Mouse (Mus musculus) cerebellum, adult 11-12 months (tissue): Measurements from ENCODE around the gene Spata31d1a.
A peak's percentile ranks its signal among the peaks of the same experiment; 100 is the strongest.

ENCODE experiments used
- DNase-seq: peaks from one replicate; pipeline ENCODE4 v3.0.0; 2022

Gene Spata31d1a

DNA sequence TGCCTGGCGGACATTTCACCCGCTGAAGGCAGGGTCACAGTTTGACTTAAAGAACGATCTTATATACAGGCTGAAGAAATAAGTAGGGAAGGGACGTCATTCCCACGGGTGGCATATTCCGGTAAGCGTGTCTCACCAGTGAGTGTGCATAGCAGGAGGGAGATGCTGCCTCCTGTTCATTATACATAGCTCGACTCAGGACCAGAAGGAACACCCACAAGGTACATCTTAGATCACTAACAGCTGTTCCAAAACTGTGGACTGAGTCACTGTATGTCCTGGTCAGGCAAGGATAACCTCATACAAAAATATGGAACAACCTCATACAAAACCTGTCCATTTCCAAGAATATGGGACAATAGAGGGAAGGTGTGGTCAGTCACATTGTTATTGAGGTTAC is 11.0 kb downstream of the Spata31d1a start:
- DNase-seq = no peak

DNA sequence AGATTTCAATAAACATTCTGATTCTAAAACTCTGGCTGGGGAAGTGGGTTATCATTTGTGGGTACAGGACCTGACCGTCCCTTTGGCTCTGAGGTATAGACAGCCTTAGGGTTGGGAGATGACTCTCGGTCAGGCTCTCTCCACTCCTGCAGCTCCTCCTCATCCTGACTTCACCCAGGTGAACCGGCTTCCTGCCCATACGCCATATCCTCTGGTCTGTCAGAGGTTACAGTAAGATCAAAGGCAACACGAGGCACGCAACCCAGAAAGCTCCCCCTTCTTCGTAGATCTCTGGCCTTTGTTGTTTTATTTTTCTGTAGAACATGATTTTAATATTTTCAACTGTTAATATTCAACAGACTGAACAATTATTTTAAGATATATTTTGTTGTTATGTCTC is 14.3 kb downstream of the Spata31d1a start:
- DNase-seq = no peak

DNA sequence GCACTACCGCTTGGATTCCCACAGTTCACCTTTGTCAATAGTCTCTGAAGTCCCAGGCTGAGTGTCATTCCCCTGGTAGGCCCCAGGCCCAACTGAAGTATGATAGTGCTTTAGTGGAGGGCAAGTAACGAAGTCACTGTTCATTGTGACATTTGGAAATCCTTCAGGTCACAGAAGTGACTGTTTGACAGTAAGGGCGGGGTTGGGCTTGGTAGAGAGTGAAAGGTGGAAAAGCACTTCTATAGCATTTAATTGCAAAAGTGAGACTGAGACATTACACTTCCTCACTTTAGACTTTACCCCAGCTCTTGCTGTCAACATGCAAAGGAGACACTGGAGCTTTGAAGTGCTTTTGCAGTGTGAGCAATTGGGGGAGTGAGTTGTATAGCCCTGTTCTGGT is 16.1 kb downstream of the Spata31d1a start, which contains the start of gene 4921517D22Rik:
Gene 4921517D22Rik (minus strand): TSS at position 101 of the 400 bp plus-strand sequence.
- DNase-seq = no peak

DNA sequence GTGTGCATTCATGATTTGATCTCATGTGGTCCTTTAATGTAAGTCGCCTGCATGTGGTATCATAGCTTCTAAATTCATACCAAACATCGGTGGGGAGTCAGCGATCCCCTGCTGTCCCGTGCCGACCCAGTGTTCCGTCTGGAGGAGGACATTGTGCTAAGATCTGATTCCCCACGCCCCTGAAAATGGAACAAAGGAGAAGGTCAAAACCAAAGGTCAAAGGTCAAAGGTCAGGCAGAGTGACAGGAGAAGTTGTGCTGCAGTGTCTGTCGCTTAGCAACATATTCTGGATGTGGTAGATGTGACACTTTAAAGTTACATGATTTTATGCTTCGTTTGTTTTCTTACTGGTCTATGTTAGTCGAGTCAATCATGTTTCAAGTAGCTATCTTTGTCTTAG is 18.7 kb downstream of the Spata31d1a start:
- DNase-seq = no peak

DNA sequence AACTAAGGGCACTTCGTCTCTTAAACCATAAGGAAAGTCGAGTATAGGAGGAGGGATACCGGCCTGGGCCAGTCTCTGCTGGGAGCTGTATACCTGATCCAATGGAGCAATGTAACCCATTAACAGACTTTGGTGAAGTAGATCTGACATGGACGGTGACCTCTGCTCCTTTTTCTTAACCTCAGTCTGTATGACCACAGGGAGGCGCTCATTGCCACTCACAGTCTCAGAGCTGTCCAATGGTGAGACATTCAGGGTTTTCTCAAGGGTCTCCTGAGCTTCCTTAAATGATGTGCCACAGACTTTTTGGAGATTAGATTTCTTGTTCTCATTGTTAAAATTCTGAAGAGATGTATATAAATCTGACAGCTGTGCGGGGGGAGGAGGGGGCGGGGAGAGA is 19.6 kb downstream of the Spata31d1a start:
- no peak for DNase-seq

DNA sequence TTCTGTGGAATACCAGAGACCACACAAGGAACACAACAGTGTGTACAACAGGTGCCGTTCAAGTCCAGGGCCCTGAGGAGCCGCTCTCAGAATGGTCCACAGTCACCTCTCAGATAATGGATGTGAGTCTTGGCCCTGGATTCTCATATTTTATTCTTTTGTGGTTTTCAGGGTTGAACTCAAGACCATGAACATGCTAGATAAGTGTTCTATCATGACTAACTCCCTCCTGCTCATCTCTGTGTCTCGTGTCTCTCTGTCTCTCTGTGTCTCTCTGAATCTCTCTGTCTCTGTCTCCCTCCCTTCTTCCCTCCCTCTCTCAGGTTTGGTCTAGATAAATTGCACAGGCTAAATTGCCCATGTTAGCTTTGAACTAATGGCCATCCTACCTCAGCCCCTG is 20.3 kb downstream of the Spata31d1a start:
- DNase-seq = no peak

DNA sequence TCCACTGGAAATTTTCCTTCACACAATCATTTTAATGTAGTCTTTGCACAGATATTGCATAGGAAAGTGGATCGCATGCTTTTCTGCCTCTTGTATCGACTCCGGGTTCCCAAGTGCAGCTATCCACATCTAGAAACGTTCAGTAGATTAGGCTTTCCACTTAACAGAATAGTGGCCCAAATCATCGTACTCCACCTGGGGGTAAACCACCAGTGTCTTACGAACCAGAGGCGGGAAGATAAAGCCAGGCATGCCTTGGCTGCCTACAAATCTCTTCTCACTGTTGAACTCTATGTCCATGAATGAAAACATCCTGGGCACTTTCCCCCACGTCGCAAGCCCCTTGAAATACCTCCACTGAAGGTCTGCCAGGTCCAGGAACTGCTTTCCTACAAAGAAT is 20.8 kb downstream of the Spata31d1a start:
- DNase-seq = no peak

DNA sequence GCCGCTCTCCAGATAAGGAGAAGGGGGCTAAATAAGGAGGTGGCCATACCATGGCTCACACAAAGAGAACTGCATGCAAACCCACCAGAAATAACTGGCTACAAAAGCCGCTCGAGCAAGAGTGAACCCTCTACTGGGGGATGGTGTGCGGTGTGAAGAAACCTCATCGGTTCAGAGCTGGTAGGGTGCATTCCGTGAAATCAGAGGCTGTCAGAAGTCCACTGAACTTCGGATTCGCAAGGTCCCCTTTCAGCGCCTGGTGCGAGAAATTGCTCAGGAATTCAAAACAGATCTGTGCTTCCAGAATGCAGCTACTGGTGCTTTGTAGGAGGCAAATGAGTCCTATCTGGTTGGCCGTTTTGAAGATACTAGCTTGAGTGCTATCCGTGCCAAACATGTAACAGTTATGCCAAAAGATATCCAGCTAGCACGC is 21.8 kb downstream of the Spata31d1a start:
- peak; percentile 34 for DNase-seq

DNA sequence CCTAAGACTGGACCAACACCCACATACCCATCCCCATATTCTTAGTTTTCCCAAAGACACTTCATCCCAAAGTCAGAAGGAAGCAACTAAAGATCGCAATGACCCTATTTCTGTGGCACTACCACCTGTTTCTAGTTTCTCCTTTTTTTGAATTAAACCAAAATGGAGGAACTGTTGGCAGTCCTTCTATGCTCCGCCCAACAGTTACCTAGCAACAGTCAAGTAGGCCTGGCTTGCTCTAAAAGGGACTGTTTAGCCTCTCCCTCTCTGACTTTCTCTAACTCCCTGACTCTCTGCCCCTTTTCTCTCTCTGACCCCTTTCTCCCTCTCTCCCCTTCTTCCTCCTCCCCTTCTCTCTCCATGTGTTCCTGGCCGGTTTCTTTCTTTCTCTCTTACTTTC is 24.9 kb downstream of the Spata31d1a start:
- DNase-seq = no peak

DNA sequence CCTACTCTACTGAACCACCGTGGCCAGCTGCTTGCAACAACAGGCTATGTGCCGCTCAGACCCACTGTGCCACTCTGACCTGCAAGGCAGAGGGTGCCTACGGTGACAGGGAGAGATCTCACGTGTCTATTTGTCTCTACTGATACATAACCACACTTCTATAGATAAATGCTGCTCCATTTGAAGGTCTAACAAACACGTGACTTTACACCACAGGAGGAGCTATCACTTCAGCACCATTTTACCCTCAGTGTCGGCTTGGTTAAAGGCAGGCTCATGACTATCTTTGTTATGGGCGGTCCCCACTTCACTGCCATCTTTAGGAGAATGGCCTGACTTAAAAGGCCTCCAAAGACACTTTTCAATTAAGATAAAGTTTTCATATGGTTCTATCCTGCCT is 27.5 kb downstream of the Spata31d1a start:
- DNase-seq = no peak

DNA sequence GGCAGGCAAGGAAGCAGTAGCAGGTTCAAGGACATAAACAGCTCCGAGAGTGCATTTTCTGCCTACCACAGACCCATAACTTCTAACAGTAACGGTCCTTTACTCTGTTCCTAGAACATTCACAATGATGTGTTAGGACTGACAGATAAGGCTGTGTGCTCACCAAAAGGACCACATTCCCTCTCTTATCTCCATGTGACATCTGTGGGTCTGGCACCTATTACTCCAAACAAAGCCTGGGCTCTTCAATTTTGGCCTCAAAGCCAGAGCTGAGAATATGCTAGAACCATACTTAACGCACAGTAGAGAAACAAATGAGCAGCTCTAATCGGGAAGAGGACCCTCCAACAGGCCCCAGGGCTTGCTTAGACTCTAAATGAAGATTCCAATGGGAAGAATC is 30.2 kb downstream of the Spata31d1a start:
- DNase-seq = no peak

DNA sequence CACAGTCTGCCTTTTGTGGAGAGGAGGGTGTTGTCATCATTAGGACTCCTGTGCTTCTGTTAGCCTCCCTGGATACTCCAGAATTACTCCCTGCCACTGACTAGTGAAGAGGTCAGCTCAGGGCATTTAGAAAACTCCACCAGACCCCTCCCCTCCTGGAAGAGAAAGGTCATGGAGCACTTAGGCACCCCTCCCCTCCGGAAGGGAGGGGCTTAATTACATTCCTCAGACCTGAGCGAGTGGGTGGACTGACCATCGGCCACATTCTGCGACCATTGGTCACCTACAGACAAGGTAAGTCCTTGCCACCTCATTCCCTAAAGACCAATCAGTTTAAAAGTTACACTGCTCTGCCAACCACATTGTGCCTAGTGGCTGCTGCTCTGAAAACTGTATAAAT is 30.8 kb downstream of the Spata31d1a start:
- DNase-seq = no peak

DNA sequence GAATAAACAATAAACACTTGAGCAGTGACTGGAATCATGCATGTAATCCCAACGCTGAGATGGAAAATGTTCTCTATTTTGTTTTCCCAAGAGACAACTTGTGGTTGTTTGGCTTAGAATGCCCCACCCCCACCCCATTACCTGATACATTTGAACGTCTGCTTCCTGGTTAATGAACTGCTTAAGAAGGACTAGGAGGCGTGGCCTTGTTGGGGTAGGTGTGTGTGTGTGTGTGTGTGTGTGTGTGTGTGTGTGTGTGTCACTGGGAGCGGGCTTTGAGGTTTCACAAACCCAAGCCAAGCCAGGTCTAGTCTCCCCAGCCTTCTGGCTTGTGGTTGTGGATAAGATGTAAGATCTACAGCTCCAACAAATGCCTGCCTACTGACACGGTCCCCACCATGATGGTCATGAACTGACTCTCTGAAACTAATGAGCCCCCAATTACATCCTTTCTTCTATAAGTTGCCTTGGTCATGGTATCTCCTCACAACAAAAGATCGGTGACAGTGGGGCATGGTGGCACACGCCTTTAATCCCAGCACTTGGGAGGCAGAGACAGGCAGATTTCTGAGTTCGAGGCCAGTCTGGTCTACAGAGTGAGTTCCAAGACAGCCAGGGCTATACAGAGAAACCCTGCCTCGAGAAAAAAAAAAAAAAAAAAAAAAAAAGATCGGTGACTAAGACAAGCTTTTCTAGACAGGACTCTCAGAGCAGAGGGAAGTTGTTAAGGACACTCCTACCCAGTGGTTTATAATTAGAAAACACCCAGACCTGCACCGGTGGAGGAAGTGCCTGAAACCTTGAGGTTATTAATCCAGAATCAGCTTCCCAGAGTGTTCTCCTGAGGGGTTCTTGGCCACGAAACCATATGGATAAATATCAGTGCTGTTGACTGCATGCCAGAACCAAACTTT is 33.6 kb downstream of the Spata31d1a start:
- no peak for DNase-seq

DNA sequence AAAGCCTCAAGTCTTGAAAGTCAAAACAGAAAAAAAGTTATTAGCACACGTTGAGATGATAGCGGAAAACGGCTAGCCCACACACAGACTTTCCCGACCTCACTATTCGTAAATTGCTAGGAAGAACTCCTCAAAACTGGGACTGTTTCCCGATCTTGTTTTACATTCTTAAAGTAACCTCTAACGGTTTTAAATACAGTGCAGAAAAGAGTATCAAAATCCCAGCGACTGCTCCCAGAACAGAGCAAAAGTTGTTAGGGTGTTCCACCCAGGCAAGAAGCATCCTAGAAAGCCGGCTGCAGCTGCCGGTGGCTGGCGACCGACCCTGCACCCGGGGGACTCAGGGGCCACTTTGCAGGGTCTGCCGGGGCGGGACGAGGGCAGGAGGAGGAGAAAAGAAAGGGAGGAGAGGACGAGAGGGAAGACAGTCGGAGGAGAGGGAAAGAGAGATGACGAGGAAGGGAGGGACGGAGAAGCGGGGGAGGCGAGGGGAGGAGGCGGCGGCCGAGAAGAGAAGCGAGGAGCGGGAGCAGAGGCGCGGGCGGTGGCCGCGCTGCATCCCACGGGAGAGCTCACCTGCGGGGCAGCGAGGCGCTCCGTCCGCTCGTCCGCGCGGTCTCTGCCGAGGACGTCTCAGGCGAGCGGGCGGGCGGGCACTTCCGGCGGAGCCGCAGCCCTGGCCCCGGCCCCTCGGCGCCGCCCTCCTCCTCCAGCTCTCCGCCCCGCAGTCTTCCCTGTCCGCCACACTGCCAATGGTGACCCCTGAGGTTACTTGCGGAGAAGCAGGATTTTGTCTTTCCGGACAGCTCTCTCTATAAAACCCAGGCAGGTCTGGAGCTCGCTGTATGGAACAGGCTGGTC is 34.7 kb downstream of the Spata31d1a start, which contains the start of gene Golm1:
Gene Golm1 (minus strand): TSS at position 661 of the 861 bp plus-strand sequence.
- DNase-seq = peak; percentile 69

DNA sequence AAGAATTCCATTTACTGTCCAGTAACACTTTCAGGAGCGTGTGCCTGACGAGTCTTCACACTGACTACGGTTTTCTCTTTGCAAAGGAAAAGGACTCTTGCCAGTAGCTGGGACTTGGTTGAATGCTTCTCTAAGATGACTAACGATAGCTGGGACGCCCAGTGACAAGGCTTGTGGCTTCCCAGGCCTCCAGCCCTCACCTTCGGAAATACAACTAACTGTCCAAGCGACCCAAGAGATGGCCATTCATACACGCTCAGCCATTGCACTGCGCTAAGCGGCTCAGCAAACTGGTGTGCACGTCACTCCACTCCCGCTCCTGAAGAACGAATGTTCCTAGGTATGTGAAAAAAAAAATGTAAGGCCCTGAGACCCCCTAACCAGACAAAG is 35.4 kb downstream of the Spata31d1a start:
- no peak for DNase-seq

DNA sequence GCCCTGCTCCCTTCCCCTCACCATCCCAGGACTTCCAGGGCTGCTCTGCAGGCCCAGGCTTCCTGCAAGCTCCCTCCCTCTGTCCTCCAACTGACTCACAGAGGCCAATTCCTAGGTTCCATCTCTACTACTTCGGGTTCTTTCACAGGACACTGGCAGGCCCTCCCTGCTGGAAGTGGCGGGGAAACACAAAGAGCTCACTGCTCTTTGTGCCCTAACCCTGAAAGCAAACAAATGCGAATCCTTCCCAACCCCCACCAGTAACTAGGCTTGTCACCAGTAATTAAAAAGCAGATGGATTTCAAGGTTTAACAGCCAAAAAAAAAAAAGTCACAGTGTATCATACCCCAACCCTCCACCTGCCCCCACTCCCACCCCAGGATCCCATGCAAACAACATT is 35.9 kb downstream of the Spata31d1a start:
- DNase-seq = no peak

DNA sequence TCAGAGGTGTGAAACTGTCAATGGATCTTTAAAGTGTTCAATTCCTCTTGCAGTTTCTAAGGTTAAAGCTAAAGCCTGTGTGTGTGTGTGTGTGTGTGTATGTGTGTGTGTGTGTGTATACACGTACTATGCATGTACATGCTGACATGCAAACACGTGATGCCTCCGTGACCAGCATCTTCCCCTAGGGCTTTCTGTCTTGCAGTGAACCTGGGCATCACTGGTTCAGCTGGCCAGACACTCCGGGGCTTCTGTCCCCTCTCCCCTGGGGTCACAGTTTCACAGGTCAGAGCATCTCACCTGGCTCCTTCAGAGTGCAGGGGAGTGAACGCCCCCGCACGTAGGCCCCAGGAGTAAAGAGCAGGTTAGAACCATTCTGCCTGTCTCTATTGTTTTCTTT is 36.5 kb downstream of the Spata31d1a start:
- DNase-seq = no peak

DNA sequence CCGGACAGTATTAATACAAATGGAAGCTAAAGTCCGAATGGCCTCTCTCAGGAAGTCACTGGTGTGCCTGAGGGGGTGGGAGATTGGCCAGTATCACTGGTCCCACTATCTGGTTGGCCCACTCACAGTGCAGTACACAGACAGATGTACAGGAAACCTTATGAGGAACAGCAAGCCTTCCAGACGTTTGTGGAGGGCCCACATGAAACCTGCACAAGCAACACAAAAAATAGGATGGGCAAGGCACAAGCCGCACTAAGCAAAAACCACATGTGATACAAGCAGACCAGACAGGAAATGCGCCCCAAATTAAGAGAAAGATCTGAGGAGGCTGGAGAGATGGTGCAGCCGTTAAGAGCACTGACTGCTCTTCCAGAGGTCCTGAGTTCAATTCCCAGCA is 37.9 kb downstream of the Spata31d1a start:
- DNase-seq = no peak

DNA sequence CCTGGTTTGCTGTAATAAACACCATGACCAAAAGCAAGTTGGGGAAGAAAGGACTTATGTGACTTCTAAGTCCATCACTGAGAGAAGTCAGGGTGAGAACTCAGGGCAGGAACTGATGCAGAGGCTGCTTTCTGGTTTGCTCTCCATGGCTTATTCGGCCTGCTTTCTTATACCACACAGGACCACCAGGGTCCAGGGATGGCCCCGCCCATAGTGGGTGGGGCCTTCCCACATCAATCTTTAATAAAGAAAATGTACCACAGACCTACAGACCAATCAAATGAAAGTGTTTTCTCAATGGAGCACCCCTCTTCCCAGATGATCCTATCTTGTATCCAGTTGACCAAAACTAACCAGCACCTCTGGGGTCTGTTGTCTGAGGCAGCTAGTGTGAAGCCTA is 38.6 kb downstream of the Spata31d1a start:
- no peak for DNase-seq

DNA sequence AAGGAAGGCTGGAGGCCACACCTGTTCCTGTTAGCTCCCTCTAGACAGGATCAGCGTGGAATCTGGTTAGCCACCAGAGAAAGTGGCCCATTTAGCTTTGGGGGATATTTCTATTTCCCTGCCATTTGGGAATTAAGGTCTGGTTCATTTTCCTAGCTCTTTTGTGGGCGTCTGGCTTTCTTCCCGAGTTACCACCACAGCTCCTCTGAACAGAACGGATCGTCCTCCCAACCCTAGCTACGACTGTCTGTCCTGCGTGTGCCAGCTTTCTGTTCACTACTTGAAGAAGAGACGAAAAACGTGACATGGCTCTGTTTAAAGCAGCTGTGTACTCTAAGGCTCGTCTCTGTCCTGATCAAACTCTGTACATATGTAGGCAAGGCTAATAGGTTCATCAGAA is 40.2 kb downstream of the Spata31d1a start:
- no peak for DNase-seq

DNA sequence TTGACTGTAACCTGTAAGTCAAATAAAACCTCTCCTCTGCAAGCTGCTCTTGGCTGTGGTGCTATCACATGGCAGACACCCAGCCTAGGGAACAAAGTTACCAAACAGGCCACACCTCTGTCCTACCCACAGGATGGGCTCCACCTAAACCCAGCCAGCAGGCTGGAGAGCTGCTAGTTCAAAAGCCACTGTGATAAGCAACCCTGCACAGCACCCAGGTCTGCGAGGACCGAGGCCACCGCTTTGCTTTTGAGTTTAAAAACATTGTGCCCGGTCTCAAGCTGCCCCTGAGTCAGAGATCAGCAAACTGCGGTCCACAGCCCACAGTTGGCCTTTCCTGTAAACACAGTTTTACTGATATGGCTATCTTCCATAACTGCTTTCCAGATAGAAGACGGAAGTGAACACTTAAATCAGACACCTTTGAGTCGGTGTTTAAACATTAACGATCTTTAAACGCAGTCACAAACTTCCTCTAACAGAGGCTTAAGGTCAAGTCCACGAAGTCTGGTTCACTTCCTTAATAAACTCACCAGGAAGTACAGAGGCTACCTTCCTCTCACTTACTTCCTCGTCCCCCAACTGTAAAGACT is 41.5 kb downstream of the Spata31d1a start:
- no peak for DNase-seq

DNA sequence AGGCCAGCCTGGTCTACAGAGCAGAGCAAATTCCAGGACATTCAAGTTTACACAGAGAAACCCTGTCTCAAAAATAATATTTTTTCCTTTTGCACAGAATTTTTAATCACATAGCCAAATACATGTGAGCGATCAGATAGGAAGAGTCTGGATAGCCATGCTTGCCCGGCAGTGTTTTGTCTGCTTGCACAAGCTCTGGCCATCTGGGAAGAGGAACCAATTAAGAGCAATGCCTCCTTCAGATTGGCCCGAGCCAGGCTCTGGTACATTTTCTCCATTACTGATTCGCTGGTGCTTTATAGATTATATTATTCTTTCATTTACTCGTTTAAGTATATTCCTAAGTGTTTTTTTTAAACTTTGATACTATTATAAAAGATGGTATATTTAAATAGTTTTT is 42.4 kb downstream of the Spata31d1a start:
- no peak for DNase-seq

DNA sequence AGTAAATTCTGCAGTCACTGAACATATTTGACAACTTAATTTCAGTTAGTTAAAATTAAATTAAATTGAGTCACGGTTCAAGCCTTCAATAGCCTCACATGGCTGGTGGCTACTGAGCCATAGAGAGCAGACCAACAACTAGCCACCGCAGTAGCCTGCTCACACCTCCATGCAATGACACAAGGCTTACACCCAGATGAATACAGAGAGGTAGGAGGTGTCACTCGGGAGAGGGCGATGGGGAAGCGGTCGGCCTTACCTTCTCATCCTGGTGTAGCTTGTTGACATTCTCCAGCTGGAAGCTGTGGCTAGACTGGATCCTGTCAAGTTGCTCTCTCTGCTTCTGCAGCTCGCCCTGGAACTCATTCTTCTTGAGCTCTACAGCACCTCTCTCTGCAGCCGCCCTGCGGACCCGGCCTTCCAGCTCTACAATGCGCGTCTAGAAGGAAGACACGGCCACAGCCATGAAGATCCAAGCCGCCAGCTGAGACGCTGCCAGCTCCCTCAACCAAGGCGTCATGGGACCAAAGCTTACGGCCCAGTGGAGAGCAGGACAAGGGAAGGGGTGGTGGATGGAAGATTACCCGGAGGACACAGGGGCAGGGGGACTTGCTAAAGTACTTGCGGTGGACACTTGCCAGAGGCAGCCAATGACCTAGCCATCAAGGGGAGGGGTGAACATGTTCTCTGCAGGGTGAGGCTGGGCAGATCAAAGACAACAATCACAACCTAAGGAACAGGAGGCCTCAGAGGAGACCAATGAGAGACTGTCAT is 46.0 kb downstream of the Spata31d1a start:
- no peak for DNase-seq
